In genomic region chr13:44977483-44978141, GRCm38 (mm10) we compare ENCODE assay signal across 9 mouse cellular contexts. TPM values are rescaled to one million over a fixed set of nuclear protein-coding genes. Genes with fewer than 3 reads are reported as not detected.
A peak's percentile ranks its signal among the peaks of the same experiment; 100 is the strongest.
DNase-seq lines count a peak whose midpoint lies in the region; ATAC-seq and TF ChIP-seq lines count a peak whose summit lies in the region.
"Had no signal": no experiment of that assay in that cellular context is flagged by ENCODE, and none has a peak within 500 bp of the region (broad histone marks: within the 10 kb centered on the region; RNA-seq: fewer than 3 reads in every experiment).

No protein-coding gene starts in this region.

- no peak for DNase-seq in layer of hippocampus, adult 2 months (ENCODE audit: low spot score in 2 of 2)
- no peak for DNase-seq in layer of hippocampus, adult 8-10 months (ENCODE audit: low spot score in 2 of 2)
- peak; percentile 57 for DNase-seq in MEL (ENCODE audit: low read depth, low spot score)
- peak; percentile 85 for DNase-seq in forebrain, embryonic 14.5 days (ENCODE audit: low spot score)
- DNase-seq in midbrain, postnatal 0 days (ENCODE audit: low spot score), result peak; percentile 73
- DNase-seq in thymus, adult 18-20 months, result no peak
- no peak for DNase-seq in spleen, postnatal 36 days (ENCODE audit: low spot score in 2 of 2)
- DNase-seq in spleen, postnatal 10 days (ENCODE audit: low spot score in 2 of 2), result no peak

- H3K79me2 ChIP-seq in MEL (ENCODE audit: control insufficient read depth, insufficient read depth, low read length, poor library complexity), result no peaks in the 10 kb centered on the region

- no peak overlapping the region for H3K27ac ChIP-seq in layer of hippocampus, adult 2 months
- H3K27ac ChIP-seq in MEL (ENCODE audit: control insufficient read depth, low read depth, low read length), result no peak overlapping the region
- no peak overlapping the region; the same call in 1 of the 2 replicates for H3K27ac ChIP-seq in forebrain, embryonic 14.5 days (ENCODE audit: low read depth, low read length)
- no peak overlapping the region for H3K27ac ChIP-seq in midbrain, postnatal 0 days (ENCODE audit: low read depth, low read length)
- H3K27ac ChIP-seq: limb, embryonic 13.5 days had no signal

- H3K4me2 ChIP-seq in forebrain, embryonic 14.5 days (ENCODE audit: low read length), result no peak overlapping the region
- no peak overlapping the region for H3K4me2 ChIP-seq in midbrain, postnatal 0 days (ENCODE audit: low read depth, low read length, poor library complexity, severe bottlenecking)
- H3K4me2 ChIP-seq: limb, embryonic 13.5 days had no signal

- TF ChIP-seq EP300 in MEL (IDR thresholded peaks at IDR 0.05; ENCODE audit: low read depth in 1 of 2, low read length in 2 of 2), result no peak

- peak; percentile 92 for TF ChIP-seq CTCF in layer of hippocampus, adult 2 months (conservative IDR thresholded peaks at IDR 0.05)
- TF ChIP-seq CTCF in MEL (IDR thresholded peaks at IDR 0.05 in 2 of 3, conservative IDR thresholded peaks at IDR 0.05 in 1 of 3; ENCODE audit: control insufficient read depth in 1 of 3, insufficient read depth in 1 of 3, low read depth in 2 of 3, low read length in 3 of 3, poor library complexity in 1 of 3, severe bottlenecking in 1 of 3), result peak in 2 of 3 experiments; percentile 51 to 76; a peak in 4 of 6 replicates
- TF ChIP-seq CTCF in midbrain, postnatal 0 days (IDR thresholded peaks at IDR 0.05), result peak; percentile 86

- H3K9ac ChIP-seq in MEL (ENCODE audit: control insufficient read depth, low read depth, low read length, poor library complexity, severe bottlenecking), result no peak overlapping the region
- no peak overlapping the region for H3K9ac ChIP-seq in forebrain, embryonic 14.5 days (ENCODE audit: low read length)
- H3K9ac ChIP-seq in midbrain, postnatal 0 days (replicated peaks; ENCODE audit: low read length, poor library complexity, severe bottlenecking), result no peak overlapping the region
- H3K9ac ChIP-seq: limb, embryonic 13.5 days had no signal

- TF ChIP-seq RAD21 in MEL (IDR thresholded peaks at IDR 0.05; ENCODE audit: low read depth, low read length), result peak; percentile 89

- peak; percentile 55 for ATAC-seq in forebrain, embryonic 14.5 days
- no peak; the same call in 1 of the 2 replicates for ATAC-seq in midbrain, postnatal 0 days (ENCODE audit: low FRiP score)

- H3K9me3 ChIP-seq in MEL (replicated peaks; ENCODE audit: insufficient read depth, low read length), result no peaks in the 10 kb centered on the region
- no peaks in the 10 kb centered on the region for H3K9me3 ChIP-seq in forebrain, embryonic 14.5 days (replicated peaks; ENCODE audit: control insufficient read depth, low read length)
- H3K9me3 ChIP-seq in midbrain, postnatal 0 days (ENCODE audit: low read length), result no peaks in the 10 kb centered on the region
- H3K9me3 ChIP-seq: limb, embryonic 13.5 days had no signal

- no peaks in the 10 kb centered on the region for H3K27me3 ChIP-seq in MEL (ENCODE audit: control insufficient read depth in 1 of 2, insufficient read depth in 2 of 2, low read length in 2 of 2)
- H3K27me3 ChIP-seq in forebrain, embryonic 14.5 days (replicated peaks; ENCODE audit: control insufficient read depth, insufficient read depth, low read length), result no peaks in the 10 kb centered on the region
- no peaks in the 10 kb centered on the region for H3K27me3 ChIP-seq in midbrain, postnatal 0 days (ENCODE audit: insufficient read depth, low read length)
- H3K27me3 ChIP-seq: limb, embryonic 13.5 days had no signal

- no peak overlapping the region for H3K4me3 ChIP-seq in layer of hippocampus, adult 2 months
- H3K4me3 ChIP-seq in MEL (ENCODE audit: control insufficient read depth in 1 of 2, insufficient read depth in 1 of 2, low read depth in 2 of 2, low read length in 2 of 2), result no peak overlapping the region
- H3K4me3 ChIP-seq in forebrain, embryonic 14.5 days (ENCODE audit: low read depth, low read length), result no peak overlapping the region
- no peak overlapping the region for H3K4me3 ChIP-seq in midbrain, postnatal 0 days (ENCODE audit: low read depth, low read length)
- H3K4me3 ChIP-seq: limb, embryonic 13.5 days had no signal

- 32% methylated on average over 2 of the region's 2 CpGs for WGBS in forebrain, embryonic 14.5 days
- WGBS in midbrain, postnatal 0 days, result 52% methylated on average over 2 of the region's 2 CpGs

- H3K4me1 ChIP-seq in MEL (ENCODE audit: control insufficient read depth in 1 of 2, insufficient read depth in 2 of 2, low read length in 2 of 2), result 0 out of 4 replicates have a peak, but pooled peaks cover 0 to under 1% of the 10 kb centered on the region in 2 experiments
- no peaks in the 10 kb centered on the region for H3K4me1 ChIP-seq in forebrain, embryonic 14.5 days (ENCODE audit: control insufficient read depth, insufficient read depth, low read length)
- no peaks in the 10 kb centered on the region for H3K4me1 ChIP-seq in midbrain, postnatal 0 days (ENCODE audit: insufficient read depth, low read length)

- no peaks in the 10 kb centered on the region; a peak in 2 of 4 replicates for H3K36me3 ChIP-seq in MEL (ENCODE audit: control insufficient read depth in 1 of 2, insufficient read depth in 2 of 2, low read length in 2 of 2)
- no peaks in the 10 kb centered on the region for H3K36me3 ChIP-seq in forebrain, embryonic 14.5 days (ENCODE audit: control insufficient read depth, insufficient read depth, low read length)
- H3K36me3 ChIP-seq in midbrain, postnatal 0 days (ENCODE audit: insufficient read depth, low read length), result 0 out of 2 replicates have a peak, but pooled peaks cover 3% of the 10 kb centered on the region

- TF ChIP-seq POLR2A in MEL (IDR thresholded peaks at IDR 0.05; ENCODE audit: control insufficient read depth in 1 of 2, insufficient read depth in 1 of 2, low read depth in 1 of 2, low read length in 2 of 2, poor library complexity in 1 of 2), result no peak

TF ChIP-seq in MEL, 35 proteins besides CTCF, POLR2A, EP300 and RAD21:
- TF ChIP-seq SMC3 (IDR thresholded peaks at IDR 0.05; ENCODE audit: low read depth, low read length) (peak; percentile 71), HCFC1 (IDR thresholded peaks at IDR 0.05; ENCODE audit: low read depth, low read length) (no peak), USF1 (IDR thresholded peaks at IDR 0.05; ENCODE audit: low read depth, low read length) (no peak), NRF1 (IDR thresholded peaks at IDR 0.05; ENCODE audit: insufficient read depth, low read depth, low read length, poor library complexity, severe bottlenecking) (no peak), ZMIZ1 (IDR thresholded peaks at IDR 0.05; ENCODE audit: low read depth, low read length) (no peak), POLR2AphosphoS2 (IDR thresholded peaks at IDR 0.05; ENCODE audit: low read length) (no peak), TCF12 (IDR thresholded peaks at IDR 0.05; ENCODE audit: low read depth, low read length) (no peak), ZC3H11A (IDR thresholded peaks at IDR 0.05; ENCODE audit: low read depth, low read length) (peak; percentile 75), JUND (IDR thresholded peaks at IDR 0.05; ENCODE audit: low read depth, low read length) (no peak), ETS1 (IDR thresholded peaks at IDR 0.05; ENCODE audit: low read depth, low read length) (no peak), MYB (IDR thresholded peaks at IDR 0.05; ENCODE audit: low read depth, low read length) (no peak), ZNF384 (IDR thresholded peaks at IDR 0.05; ENCODE audit: low read depth, low read length) (peak; percentile 93)

RNA-seq across cellular contexts. Expression of gene Dtnbp1, which starts 24.3 kb away (rescaled TPM):
- 10 to 100 TPM; 71.7 to 80.3 TPM for total RNA-seq in layer of hippocampus, adult 2 months (2021)
- 10 to 100 TPM; 74.6 to 81.1 (median 75.5) TPM for total RNA-seq in layer of hippocampus, adult 8-10 months (2022)
- total RNA-seq in MEL (2012; rRNA removed), result 24.2 and 26.7 TPM in 2 replicates
- polyA plus RNA-seq in MEL (2012; ENCODE audit: insufficient read depth in 1 of 2, insufficient read length in 2 of 2, low read depth in 1 of 2, low replicate concordance in 2 of 2, missing spikeins in 1 of 2), result 10 to 100 TPM in 1 of 2 experiments, not detected in 1; 59.5 TPM
- 114 and 122 TPM in 2 replicates for polyA plus RNA-seq in forebrain, embryonic 14.5 days (2014; fragmentation: Nextera tagmentation; extraction: Ambion mirVana)
- total RNA-seq in midbrain, postnatal 0 days (2014; rRNA removed), result 91.0 and 115 TPM in 2 replicates
- polyA plus RNA-seq in midbrain, postnatal 0 days (2015; fragmentation: Nextera tagmentation; extraction: Ambion mirVana), result 139 TPM in 2 replicates

Comparison
In these comparisons a context has a peak if more than half of its experiments do, and no peak if none do; other contexts are left out.
1. DNase-seq: peak in MEL (single experiment), forebrain, embryonic 14.5 days (single experiment) and midbrain, postnatal 0 days (single experiment); none in layer of hippocampus, adult 2 months (0 of 2), layer of hippocampus, adult 8-10 months (0 of 2), thymus, adult 18-20 months (0 of 2), spleen, postnatal 36 days (0 of 2) and spleen, postnatal 10 days (0 of 2).
2. Peak in every context shown above with its lines, with median percentiles within 50 percentile points of each other: CTCF ChIP-seq.